Mouse (Mus musculus): ENCODE results near the gene Mdh1.

- TF ChIP-seq POLR2A (IDR thresholded peaks at IDR 0.05; ENCODE audit: control insufficient read depth in 1 of 2, insufficient read depth in 1 of 2, low read depth in 1 of 2, low read length in 2 of 2, poor library complexity in 1 of 2) (no peak), GABPA (IDR thresholded peaks at IDR 0.05; ENCODE audit: low read depth, low read length) (no peak), USF1 (IDR thresholded peaks at IDR 0.05; ENCODE audit: low read depth, low read length) (no peak), E2F4 (IDR thresholded peaks at IDR 0.05; ENCODE audit: borderline replicate concordance, low read depth, low read length) (no peak), CTCF (IDR thresholded peaks at IDR 0.05 in 2 of 3, conservative IDR thresholded peaks at IDR 0.05 in 1 of 3; ENCODE audit: control insufficient read depth in 1 of 3, insufficient read depth in 1 of 3, low read depth in 2 of 3, low read length in 3 of 3, poor library complexity in 1 of 3, severe bottlenecking in 1 of 3) (no peak), MYC (IDR thresholded peaks at IDR 0.05; ENCODE audit: low read depth, low read length) (no peak), GATA1 (IDR thresholded peaks at IDR 0.05; ENCODE audit: low read depth, low read length) (no peak), RCOR1 (IDR thresholded peaks at IDR 0.05; ENCODE audit: low read depth, low read length) (no peak), NRF1 (IDR thresholded peaks at IDR 0.05; ENCODE audit: insufficient read depth, low read depth, low read length, poor library complexity, severe bottlenecking) (no peak), MXI1 (IDR thresholded peaks at IDR 0.05; ENCODE audit: low read depth, low read length) (no peak), SMC3 (IDR thresholded peaks at IDR 0.05; ENCODE audit: low read depth, low read length) (no peak), ELF1 (IDR thresholded peaks at IDR 0.05; ENCODE audit: low read depth, low read length) (no peak), ZMIZ1 (IDR thresholded peaks at IDR 0.05; ENCODE audit: low read depth, low read length) (no peak)
Measured at GRCm38 (mm10) chr11:21566934-21567333, 5.2 kb downstream of the Mdh1 start.

All from MEL (cell line).